ENCODE assay signal across 11 mouse cellular contexts in genomic region chr3:137818713-137819112, GRCm38 (mm10). TPM values are rescaled to one million over a fixed set of nuclear protein-coding genes. Genes with fewer than 3 reads are reported as not detected.
A peak's percentile ranks its signal among the peaks of the same experiment; 100 is the strongest.
DNase-seq lines count a peak whose midpoint lies in the region; ATAC-seq and TF ChIP-seq lines count a peak whose summit lies in the region.
"Had no signal": no experiment of that assay in that cellular context is flagged by ENCODE, and none has a peak within 500 bp of the region (broad histone marks: within the 10 kb centered on the region; RNA-seq: fewer than 3 reads in every experiment).

No protein-coding gene starts in this region.

- DNase-seq in cerebellum, postnatal 10 days, result peak; percentile 15 to 16
- DNase-seq in cerebellum, adult 9-10 months, result no peak
- peak; percentile 21 for DNase-seq in kidney, adult 2 months
- peak; percentile 25 for DNase-seq in thymus, postnatal 4 days
- DNase-seq in thymus, postnatal 36 days, result no peak
- DNase-seq in urinary bladder, postnatal 36 days (ENCODE audit: low spot score in 2 of 2), result no peak
- DNase-seq: spleen, adult 18-20 months had no signal

- H3K4me3 ChIP-seq in kidney, adult 2 months (ENCODE audit: insufficient read depth, low read depth, low read length), result no peak overlapping the region
- no peak overlapping the region for H3K4me3 ChIP-seq in kidney, embryonic 16.5 days (ENCODE audit: low read length)
- H3K4me3 ChIP-seq: limb, embryonic 15.5 days had no signal

- H3K27ac ChIP-seq in kidney, adult 2 months (ENCODE audit: insufficient read depth, low read depth, low read length), result no peak overlapping the region
- H3K27ac ChIP-seq in kidney, embryonic 16.5 days (ENCODE audit: low read length), result no peak overlapping the region
- H3K27ac ChIP-seq: limb, embryonic 15.5 days had no signal

- no peaks in the 10 kb centered on the region for H3K4me1 ChIP-seq in kidney, adult 2 months (ENCODE audit: control insufficient read depth, insufficient read depth, low read length)
- no peaks in the 10 kb centered on the region for H3K4me1 ChIP-seq in kidney, embryonic 16.5 days (ENCODE audit: insufficient read depth, low read length)
- H3K4me1 ChIP-seq: limb, embryonic 15.5 days had no signal

- no peak overlapping the region for H3K9ac ChIP-seq in kidney, embryonic 16.5 days (replicated peaks; ENCODE audit: low read length)
- H3K9ac ChIP-seq: limb, embryonic 15.5 days had no signal

- TF ChIP-seq CTCF in kidney, adult 2 months (conservative IDR thresholded peaks at IDR 0.05; ENCODE audit: insufficient read depth, insufficient read length, low read depth, low read length), result no peak

- no peaks in the 10 kb centered on the region for H3K27me3 ChIP-seq in kidney, adult 2 months (replicated peaks; ENCODE audit: control insufficient read depth, insufficient read depth, low read length)
- H3K27me3 ChIP-seq in kidney, embryonic 16.5 days (ENCODE audit: insufficient read depth, low read length), result no peaks in the 10 kb centered on the region
- H3K27me3 ChIP-seq: limb, embryonic 15.5 days had no signal

- no peak overlapping the region for H3K4me2 ChIP-seq in kidney, embryonic 16.5 days (replicated peaks; ENCODE audit: low read depth, low read length)
- H3K4me2 ChIP-seq: heart, embryonic 11.5 days; limb, embryonic 15.5 days had no signal

- 23% methylated on average over 4 of the region's 4 CpGs for WGBS in kidney, adult 2 months
- 18% methylated on average over 4 of the region's 4 CpGs for WGBS in kidney, embryonic 16.5 days

- ATAC-seq in kidney, embryonic 16.5 days (ENCODE audit: low FRiP score, low TSS enrichment), result no peak
- no peak for ATAC-seq in megakaryocyte-erythroid progenitor cell, adult 5-6 weeks (replicated peaks; ENCODE audit: low FRiP score, low TSS enrichment, poor library complexity, severe bottlenecking)

- H3K36me3 ChIP-seq in kidney, adult 2 months (ENCODE audit: control insufficient read depth, insufficient read depth, low read length), result no peaks in the 10 kb centered on the region
- no peaks in the 10 kb centered on the region for H3K36me3 ChIP-seq in kidney, embryonic 16.5 days (ENCODE audit: insufficient read depth, low read length)
- H3K36me3 ChIP-seq: limb, embryonic 15.5 days had no signal

- H3K9me3 ChIP-seq in kidney, embryonic 16.5 days (ENCODE audit: low read length), result no peaks in the 10 kb centered on the region
- H3K9me3 ChIP-seq: limb, embryonic 15.5 days had no signal

- no peak for TF ChIP-seq POLR2A in kidney, adult 2 months (IDR thresholded peaks at IDR 0.05; ENCODE audit: low read depth, low read length)

RNA-seq across cellular contexts. Expression of gene H2afz, which starts 45.6 kb away (rescaled TPM):
- polyA plus RNA-seq in kidney, adult 2 months (2012; rRNA removed), result 365 and 439 TPM in 2 replicates
- 1,893 and 1,900 TPM in 2 replicates for polyA plus RNA-seq in kidney, embryonic 16.5 days (2015; fragmentation: Nextera tagmentation; extraction: Ambion mirVana)
- total RNA-seq in megakaryocyte-erythroid progenitor cell, adult 5-6 weeks (2014; fragmentation: Nextera tagmentation), result 1,513 and 1,536 TPM in 2 replicates
- total RNA-seq in megakaryocyte-erythroid progenitor cell, adult 5-6 weeks (2017), result 915 and 1,060 TPM in 2 replicates

RNA-seq across cellular contexts. Expression of gene Dnajb14, which starts 48.8 kb away (rescaled TPM):
- polyA plus RNA-seq in kidney, adult 2 months (2012; rRNA removed), result 5.4 and 6.2 TPM in 2 replicates
- 6.3 and 7.6 TPM in 2 replicates for polyA plus RNA-seq in kidney, embryonic 16.5 days (2015; fragmentation: Nextera tagmentation; extraction: Ambion mirVana)
- 10.3 and 12.8 TPM in 2 replicates for total RNA-seq in megakaryocyte-erythroid progenitor cell, adult 5-6 weeks (2014; fragmentation: Nextera tagmentation)
- total RNA-seq in megakaryocyte-erythroid progenitor cell, adult 5-6 weeks (2017), result 7.2 and 9.4 TPM in 2 replicates

Comparison
In these comparisons a context has a peak if more than half of its experiments do, and no peak if none do; other contexts are left out.
1. DNase-seq: peak in cerebellum, postnatal 10 days (2 of 2), kidney, adult 2 months (single experiment) and thymus, postnatal 4 days (single experiment); none in cerebellum, adult 9-10 months (single experiment), thymus, postnatal 36 days (0 of 2) and urinary bladder, postnatal 36 days (0 of 2).